Mouse (Mus musculus) heart, postnatal 0 days (tissue): ENCODE data around the gene C3ar1. TPM values are rescaled to one million over a fixed set of nuclear protein-coding genes. Genes with fewer than 3 reads are reported as not detected.

Experiments
- ATAC-seq: fragments of 200-750 bp; cut with Nextera tagmentation; 2 replicates; pipeline ENCODE4 v1.8.0; 2017; ENCODE audit warnings: low read depth, moderate number of reproducible peaks, moderate library complexity; ENCODE audit not compliant: insufficient read depth
- DNase-seq: peaks from one replicate; pipeline ENCODE4 v3.0.0-alpha.2; 2016; ENCODE audit warnings: low spot score
- H3K27ac ChIP-seq: fragments of 300-500 bp; sonication (generic); 2 replicates; pipeline ENCODE4 v1.5.1; 2014; ENCODE audit warnings: low read depth, mild to moderate bottlenecking
- H3K27me3 ChIP-seq: fragments of 300-500 bp; sonication (generic); 2 replicates; pipeline ENCODE4 v1.6.1; 2014; ENCODE audit warnings: low read length, mixed read lengths; ENCODE audit not compliant: control insufficient read depth, insufficient read depth
- H3K36me3 ChIP-seq: fragments of 300-500 bp; sonication (generic); replicated peaks from 2 replicates; pipeline ENCODE4 v1.6.1; 2014; ENCODE audit warnings: low read length, mixed read lengths; ENCODE audit not compliant: control insufficient read depth, insufficient read depth
- H3K4me1 ChIP-seq: fragments of 300-500 bp; sonication (generic); 2 replicates; pipeline ENCODE4 v1.6.1; 2014; ENCODE audit warnings: antibody characterized with exemption; ENCODE audit not compliant: control insufficient read depth, insufficient read depth
- H3K4me2 ChIP-seq: fragments of 300-500 bp; sonication (generic); 2 replicates; pipeline ENCODE4 v1.6.1; 2014; ENCODE audit warnings: low read depth, mild to moderate bottlenecking, low read length, moderate library complexity
- H3K4me3 ChIP-seq: fragments of 300-500 bp; sonication (generic); 2 replicates; pipeline ENCODE4 v1.5.1; 2014; ENCODE audit warnings: low read depth, low read length
- H3K9ac ChIP-seq: fragments of 300-500 bp; sonication (generic); replicated peaks from 2 replicates; pipeline ENCODE4 v1.6.1; 2014; ENCODE audit warnings: low read depth, low read length, mixed read lengths
- H3K9me3 ChIP-seq: fragments of 300-500 bp; sonication (generic); replicated peaks from 2 replicates; pipeline ENCODE4 v1.6.1; 2016; ENCODE audit warnings: low read length; ENCODE audit not compliant: control insufficient read depth
- CTCF ChIP-seq: IDR thresholded peaks from 2 replicates; pipeline ENCODE4 v1.5.1; 2016; ENCODE audit warnings: antibody characterized with exemption, control low read depth, low read depth
- EP300 ChIP-seq: IDR thresholded peaks from 2 replicates; pipeline ENCODE4 v1.6.1; 2016; ENCODE audit warnings: antibody characterized with exemption, low read depth
- WGBS: fragments of 180-500 bp; shearing (Covaris S2); extraction: QIAGEN DNeasy Blood & Tissue Kit; methylation state at CpG from one replicate; pipeline ENCODE4 v1.1.7; 2014; 5-methylcytosine and 5-hydroxymethylcytosine counted together
- polyA plus RNA-seq: library from polyadenylated mRNA; unstranded; fragments of >200 nt; fragmentation: Nextera tagmentation; extraction: Ambion mirVana; gene quantifications from 2 replicates; pipeline ENCODE4 v1.2.1, GENCODE M21; 2015
- total RNA-seq: library from RNA; depleted of rRNA; stranded (reverse); fragments of >200 nt; gene quantifications from 2 replicates; pipeline ENCODE4 v1.2.3, GENCODE M21; 2014; ENCODE audit warnings: low replicate concordance

Gene C3ar1
- total and polyA plus RNA-seq, 2 experiments from 2014 or later: 2.3 to 2.9 TPM

- no peak for TF ChIP-seq EP300
- peak; percentile 55 for TF ChIP-seq CTCF
- Histone ChIP-seq H3K36me3 (no peaks in the 10 kb centered on the region), H3K27me3 (no peaks in the 10 kb centered on the region), H3K4me1 (no peaks in the 10 kb centered on the region), H3K4me2 (no peak overlapping the region), H3K9ac (no peak overlapping the region), H3K27ac (no peak overlapping the region), H3K9me3 (no peaks in the 10 kb centered on the region), H3K4me3 (no peak overlapping the region)
- DNase-seq: peak; percentile 40
- ATAC-seq: no peak
- whole genome bisulfite sequencing: 48% methylated on average over 4 of the region's 4 CpGs
Observed at GRCm38 (mm10) chr6:122867914-122868313, 12.0 kb upstream of the C3ar1 start.

GRCm38 (mm10) chr6:122862871-122863270, 6.9 kb upstream of the C3ar1 start:
- H3K27ac ChIP-seq: no peak overlapping the region
- H3K4me1 ChIP-seq: no peaks in the 10 kb centered on the region
- 82% methylated on average over 1 of the region's 1 CpGs for WGBS
- H3K4me3 ChIP-seq: no peak overlapping the region
- TF ChIP-seq EP300: no peak
- TF ChIP-seq CTCF: no peak
- H3K9ac ChIP-seq: no peak overlapping the region
- ATAC-seq (no peak), DNase-seq (no peak)
- H3K36me3 ChIP-seq: no peaks in the 10 kb centered on the region
- H3K4me2 ChIP-seq: no peak overlapping the region
- H3K27me3 ChIP-seq: no peaks in the 10 kb centered on the region
- H3K9me3 ChIP-seq: peaks cover 9% of the 10 kb centered on the region; the same call in 1 of the 2 replicates

GRCm38 (mm10) chr6:122862434-122862833, 6.5 kb upstream of the C3ar1 start:
- ATAC-seq: no peak
- no peak overlapping the region for H3K4me3 ChIP-seq
- TF ChIP-seq CTCF: no peak
- TF ChIP-seq EP300: no peak
- H3K36me3 ChIP-seq: no peaks in the 10 kb centered on the region
- H3K27ac ChIP-seq: no peak overlapping the region
- H3K27me3 ChIP-seq: no peaks in the 10 kb centered on the region
- H3K4me1 ChIP-seq: no peaks in the 10 kb centered on the region
- peaks cover 9% of the 10 kb centered on the region; the same call in 1 of the 2 replicates for H3K9me3 ChIP-seq
- no peak overlapping the region for H3K4me2 ChIP-seq
- WGBS: 72% methylated on average over 6 of the region's 6 CpGs
- H3K9ac ChIP-seq: no peak overlapping the region
- no peak for DNase-seq

- H3K27me3 ChIP-seq: no peaks in the 10 kb centered on the region
- H3K9ac ChIP-seq: no peak overlapping the region
- no peak overlapping the region for H3K27ac ChIP-seq
- no peaks in the 10 kb centered on the region for H3K4me1 ChIP-seq
- TF ChIP-seq EP300 (no peak), CTCF (no peak)
- H3K9me3 ChIP-seq: no peaks in the 10 kb centered on the region
- DNase-seq (no peak), ATAC-seq (no peak)
- no peak overlapping the region for H3K4me3 ChIP-seq
- H3K4me2 ChIP-seq: no peak overlapping the region
- WGBS: 74% methylated on average over 12 of the region's 12 CpGs
- no peaks in the 10 kb centered on the region for H3K36me3 ChIP-seq
Observed at GRCm38 (mm10) chr6:122854552-122854951, 1.4 kb downstream of the C3ar1 start.

- Histone ChIP-seq H3K9ac (no peak overlapping the region), H3K27ac (no peak overlapping the region), H3K9me3 (no peaks in the 10 kb centered on the region), H3K27me3 (no peaks in the 10 kb centered on the region), H3K4me1 (no peaks in the 10 kb centered on the region), H3K4me3 (no peak overlapping the region), H3K36me3 (no peaks in the 10 kb centered on the region), H3K4me2 (no peak overlapping the region)
- TF ChIP-seq EP300 (no peak), CTCF (no peak)
- WGBS: 41% methylated on average over 2 of the region's 2 CpGs
- ATAC-seq (no peak), DNase-seq (no peak)
Observed at GRCm38 (mm10) chr6:122852696-122853095, 3.3 kb downstream of the C3ar1 start.

GRCm38 (mm10) chr6:122843759-122844158, 12.2 kb downstream of the C3ar1 start:
- DNase-seq (no peak), ATAC-seq (no peak)
- no peaks in the 10 kb centered on the region for H3K4me1 ChIP-seq
- H3K27me3 ChIP-seq: no peaks in the 10 kb centered on the region
- no peak overlapping the region for H3K27ac ChIP-seq
- H3K4me3 ChIP-seq: no peak overlapping the region
- no peak for TF ChIP-seq EP300
- no peak for TF ChIP-seq CTCF
- WGBS: 84% methylated on average over 6 of the region's 6 CpGs
- peaks cover 67% of the 10 kb centered on the region for H3K36me3 ChIP-seq
- no peak overlapping the region for H3K4me2 ChIP-seq
- no peaks in the 10 kb centered on the region for H3K9me3 ChIP-seq
- H3K9ac ChIP-seq: no peak overlapping the region
